Mouse (Mus musculus): ENCODE data around the gene Iqub. TPM values are rescaled to one million over a fixed set of nuclear protein-coding genes. Genes with fewer than 3 reads are reported as not detected.

Gene Iqub
- polyA plus RNA-seq (2017; shearing (Covaris generic)): not detected

- peak; percentile 82 for ATAC-seq
These were observed at the start of gene Iqub for GRCm38 (mm10) chr6:24514552-24515284. Iqub (minus strand) TSS chr6:24515067.

- ATAC-seq: no peak
These were observed 49.2 kb upstream of the Iqub start for GRCm38 (mm10) chr6:24564081-24564480.

GRCm38 (mm10) chr6:24555488-24555887, 40.6 kb upstream of the Iqub start:
- no peak for ATAC-seq

GRCm38 (mm10) chr6:24554427-24555086, 39.7 kb upstream of the Iqub start:
- ATAC-seq: no peak

GRCm38 (mm10) chr6:24552046-24552445, 37.2 kb upstream of the Iqub start:
- ATAC-seq: no peak

GRCm38 (mm10) chr6:24549801-24550200, 34.9 kb upstream of the Iqub start:
- no peak for ATAC-seq

GRCm38 (mm10) chr6:24546716-24547420, 32.0 kb upstream of the Iqub start:
- no peak for ATAC-seq

- ATAC-seq: no peak
These were observed 28.3 kb upstream of the Iqub start for GRCm38 (mm10) chr6:24543119-24543591.

- ATAC-seq: no peak
These were observed 27.5 kb upstream of the Iqub start for GRCm38 (mm10) chr6:24542393-24542792.

GRCm38 (mm10) chr6:24540106-24540505, 25.2 kb upstream of the Iqub start:
- no peak for ATAC-seq

GRCm38 (mm10) chr6:24538435-24538834, 23.6 kb upstream of the Iqub start:
- no peak for ATAC-seq

GRCm38 (mm10) chr6:24532804-24533203, 17.9 kb upstream of the Iqub start:
- no peak for ATAC-seq

- ATAC-seq: no peak
These were observed 16.0 kb upstream of the Iqub start for GRCm38 (mm10) chr6:24530711-24531420.

- peak; percentile 38 for ATAC-seq
These were observed 15.3 kb upstream of the Iqub start for GRCm38 (mm10) chr6:24530166-24530565.

GRCm38 (mm10) chr6:24528064-24528243, 13.1 kb upstream of the Iqub start, which contains the start of gene Asb15:
Asb15 (plus strand) TSS chr6:24528144.
- no peak for ATAC-seq

- ATAC-seq: peak; percentile 90
These were observed 12.5 kb upstream of the Iqub start, which contains the start of gene Ndufa5 for GRCm38 (mm10) chr6:24527155-24528063. Ndufa5 (minus strand) TSS chr6:24528013.

- ATAC-seq: no peak
These were observed 10.8 kb upstream of the Iqub start for GRCm38 (mm10) chr6:24525705-24526104.

GRCm38 (mm10) chr6:24516197-24516596, 1.3 kb upstream of the Iqub start:
- peak; percentile 55 for ATAC-seq

GRCm38 (mm10) chr6:24504141-24504540, 10.7 kb downstream of the Iqub start:
- no peak for ATAC-seq

GRCm38 (mm10) chr6:24490341-24490740, 24.5 kb downstream of the Iqub start:
- ATAC-seq: no peak

- ATAC-seq: no peak
These were observed 28.3 kb downstream of the Iqub start for GRCm38 (mm10) chr6:24486530-24486929.

GRCm38 (mm10) chr6:24470571-24471132, 44.2 kb downstream of the Iqub start:
- ATAC-seq: no peak
